Mouse (Mus musculus): ENCODE results near the gene Plxdc1.

Plxdc1 gene

DNA sequence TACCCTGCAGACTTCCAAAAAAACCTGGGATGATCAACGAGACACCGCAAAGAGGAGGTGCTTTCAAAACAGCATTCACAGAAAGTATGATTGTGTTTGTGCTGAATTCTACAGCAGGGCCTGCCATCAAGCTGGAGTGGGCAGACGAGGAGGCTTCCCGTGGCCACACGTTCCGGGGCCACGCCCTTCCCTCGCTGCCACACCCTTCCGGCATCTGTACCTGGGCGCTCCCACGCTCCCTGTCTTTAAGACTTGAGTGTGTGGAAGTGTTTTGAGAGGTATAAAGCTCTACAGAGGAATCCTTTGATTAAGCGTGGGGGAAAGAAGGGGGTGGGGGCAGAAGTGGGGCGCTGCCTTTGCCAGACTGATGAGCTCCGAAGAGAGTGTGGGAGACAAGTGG lies 73.1 kb downstream of the Plxdc1 start:
- no peak for DNase-seq (ENCODE audit: low spot score)

DNA sequence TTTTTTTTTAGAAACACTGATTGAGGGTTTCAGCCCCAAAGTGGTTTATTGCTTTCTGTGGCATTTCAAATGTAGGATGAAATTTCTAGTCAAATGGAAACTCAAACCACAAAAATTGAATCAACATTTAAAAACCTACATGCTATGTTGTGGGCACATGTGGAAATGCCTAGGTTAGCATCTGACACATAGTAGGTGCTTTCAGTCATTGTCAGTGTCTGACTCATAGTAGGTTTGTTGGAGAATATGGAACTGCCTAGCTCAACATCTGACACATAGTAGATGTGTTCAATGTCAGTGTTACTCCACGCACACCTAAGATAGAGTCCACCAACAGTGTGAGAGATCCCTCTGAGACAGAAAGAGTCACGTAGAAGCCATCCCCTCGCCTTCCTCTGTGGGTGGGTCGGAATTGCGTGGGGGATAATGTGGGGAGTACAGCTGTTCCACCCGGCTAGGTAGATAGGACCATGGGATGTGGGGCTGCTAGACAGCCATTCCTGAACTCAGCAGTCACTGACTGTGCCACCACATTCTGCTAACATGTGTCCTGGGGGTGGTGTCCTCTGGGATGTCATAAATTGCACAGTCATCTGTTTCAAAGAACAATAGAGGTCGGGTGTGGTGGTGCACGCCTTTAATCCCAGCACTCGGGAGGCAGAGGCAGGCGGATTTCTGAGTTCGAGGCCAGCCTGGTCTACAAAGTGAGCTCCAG lies 77.5 kb downstream of the Plxdc1 start:
- DNase-seq (ENCODE audit: low spot score), result no peak

DNA sequence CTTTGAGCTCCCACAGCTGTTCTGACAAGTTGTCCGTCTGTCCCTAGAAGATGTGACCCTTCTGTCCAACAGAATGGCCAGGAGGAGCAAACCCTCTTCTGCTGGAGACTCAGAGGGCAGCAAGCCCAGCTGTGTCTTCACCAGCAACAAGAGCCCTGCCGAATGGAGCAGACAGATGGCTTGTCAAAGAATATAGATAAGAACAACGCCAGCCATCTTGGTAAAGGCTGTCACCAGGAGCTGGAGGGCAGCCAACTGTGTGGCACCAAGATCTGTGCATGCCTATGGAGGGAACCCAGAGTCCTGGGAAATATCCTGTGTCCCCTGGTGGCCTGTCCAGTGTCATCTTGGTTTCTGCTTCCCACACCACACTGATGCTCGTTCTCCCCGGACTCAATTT lies 78.3 kb downstream of the Plxdc1 start:
- DNase-seq (ENCODE audit: low spot score), result no peak

DNA sequence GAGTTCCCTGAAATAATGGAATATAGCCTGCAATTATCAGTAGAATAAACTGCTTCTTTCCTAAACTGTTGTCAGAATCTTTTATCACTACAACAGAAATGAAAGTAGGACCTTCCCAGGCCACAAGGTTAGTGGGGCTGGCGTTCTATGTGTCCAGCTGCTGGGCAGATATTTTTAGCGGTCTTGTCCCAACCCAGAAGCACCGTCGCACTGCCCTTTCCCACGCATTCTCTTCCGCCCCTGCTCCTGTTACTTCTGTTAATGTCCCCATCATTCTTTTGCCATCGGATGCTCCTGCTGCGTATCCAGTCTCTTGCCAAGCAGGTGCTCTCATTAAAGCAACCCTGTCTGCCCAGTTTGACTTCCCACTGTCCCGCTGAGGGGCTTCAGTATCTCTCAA lies 79.3 kb downstream of the Plxdc1 start:
- no peak for DNase-seq (ENCODE audit: low spot score)

DNA sequence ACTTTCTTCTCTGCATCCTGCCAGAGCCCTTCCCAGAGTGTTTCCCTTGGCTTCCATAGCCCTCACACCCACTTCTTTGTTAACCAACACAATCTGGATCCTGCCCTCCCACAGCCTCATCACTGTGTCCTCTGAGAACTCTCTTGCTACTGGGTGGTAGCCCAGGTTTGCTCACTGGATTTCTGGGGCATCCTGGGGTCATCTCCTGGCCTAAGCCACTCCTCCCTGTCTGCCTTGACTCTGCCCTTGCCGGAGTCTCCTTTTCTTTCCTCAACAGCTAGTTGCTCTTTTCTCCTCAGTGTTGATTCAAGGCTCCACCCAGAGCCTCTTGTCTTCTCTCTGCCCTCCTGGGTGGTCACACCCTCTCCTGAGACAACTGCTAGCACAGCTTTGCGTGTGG lies 80.3 kb downstream of the Plxdc1 start:
- DNase-seq (ENCODE audit: low spot score), result no peak

DNA sequence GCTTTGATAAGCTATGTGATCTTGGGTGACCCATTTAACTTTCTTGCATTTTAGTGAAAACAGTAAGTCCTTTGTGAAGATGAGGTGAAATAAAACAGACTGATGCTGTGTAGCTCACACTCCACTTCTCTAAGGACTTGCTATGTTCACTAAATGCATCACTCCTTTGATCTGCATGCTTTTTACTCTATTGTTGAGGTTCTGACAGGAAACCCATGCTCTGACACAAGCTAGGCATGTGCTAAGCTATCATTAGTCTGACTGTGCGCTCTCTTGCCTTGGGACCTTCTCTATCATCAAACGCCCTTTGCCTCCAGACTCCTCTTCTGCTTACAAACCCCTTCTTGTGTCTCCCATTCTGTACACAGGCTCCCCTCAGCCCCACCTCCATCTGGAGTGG lies 80.7 kb downstream of the Plxdc1 start:
- DNase-seq (ENCODE audit: low spot score), result no peak

DNA sequence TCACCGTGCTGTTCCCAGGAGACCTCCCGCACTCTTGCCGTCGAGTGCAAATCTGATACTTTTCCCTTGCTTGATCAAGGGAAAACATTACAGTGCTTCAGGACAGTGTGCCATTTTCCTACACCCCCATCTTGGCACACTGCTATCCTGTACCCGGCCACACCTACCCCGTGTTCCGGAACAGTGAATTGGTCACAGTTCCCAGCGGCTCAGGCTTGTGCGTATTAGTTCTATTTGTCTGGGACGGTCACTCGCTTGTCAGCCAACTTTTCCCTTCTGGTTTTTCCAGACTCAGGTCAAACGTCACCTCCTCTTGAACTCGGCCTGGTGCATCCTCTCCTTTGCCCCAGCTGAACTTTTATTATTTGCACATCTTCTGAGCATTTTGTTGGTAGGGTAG lies 81.4 kb downstream of the Plxdc1 start:
- no peak for DNase-seq (ENCODE audit: low spot score)

DNA sequence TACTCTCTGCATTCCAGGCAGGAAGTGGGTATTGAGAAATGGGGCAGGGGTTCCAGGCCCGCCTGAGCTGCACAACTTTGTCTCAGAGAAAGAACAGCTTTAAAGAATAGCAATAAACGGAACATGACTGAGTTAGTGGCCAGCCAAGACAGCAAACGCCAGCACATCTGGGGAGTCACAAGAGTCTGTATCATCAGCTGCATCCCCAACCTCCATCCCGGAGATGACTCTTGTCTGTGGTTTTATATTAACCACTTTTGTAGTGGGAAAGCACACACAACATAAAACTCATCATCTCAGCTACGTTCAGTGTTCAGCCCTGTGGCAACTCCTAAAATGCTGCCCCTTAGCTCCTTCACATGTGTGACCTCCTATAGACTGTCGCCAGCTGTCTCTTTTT lies 84.4 kb downstream of the Plxdc1 start:
- no peak for DNase-seq (ENCODE audit: low spot score)

DNA sequence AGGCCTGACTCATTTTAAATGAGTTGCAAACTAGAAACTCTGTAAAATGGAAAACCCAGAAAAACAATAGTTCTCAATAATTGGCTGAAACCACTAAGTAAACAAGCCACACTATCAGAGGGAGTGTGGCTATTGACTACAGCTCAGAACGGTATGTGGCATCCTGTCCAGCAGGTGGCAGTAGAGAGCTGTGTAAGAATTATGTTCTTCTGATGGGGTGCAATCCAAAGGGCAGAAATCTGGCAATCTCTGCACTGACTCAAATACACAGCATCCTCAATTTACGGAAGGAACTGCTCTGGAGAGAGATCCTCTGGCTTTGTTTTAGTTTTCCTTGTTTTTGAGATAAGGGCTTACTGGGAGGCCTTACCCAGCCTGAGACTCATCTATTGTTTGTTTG lies 86.4 kb downstream of the Plxdc1 start:
- peak; percentile 93 for DNase-seq (ENCODE audit: low spot score)

DNA sequence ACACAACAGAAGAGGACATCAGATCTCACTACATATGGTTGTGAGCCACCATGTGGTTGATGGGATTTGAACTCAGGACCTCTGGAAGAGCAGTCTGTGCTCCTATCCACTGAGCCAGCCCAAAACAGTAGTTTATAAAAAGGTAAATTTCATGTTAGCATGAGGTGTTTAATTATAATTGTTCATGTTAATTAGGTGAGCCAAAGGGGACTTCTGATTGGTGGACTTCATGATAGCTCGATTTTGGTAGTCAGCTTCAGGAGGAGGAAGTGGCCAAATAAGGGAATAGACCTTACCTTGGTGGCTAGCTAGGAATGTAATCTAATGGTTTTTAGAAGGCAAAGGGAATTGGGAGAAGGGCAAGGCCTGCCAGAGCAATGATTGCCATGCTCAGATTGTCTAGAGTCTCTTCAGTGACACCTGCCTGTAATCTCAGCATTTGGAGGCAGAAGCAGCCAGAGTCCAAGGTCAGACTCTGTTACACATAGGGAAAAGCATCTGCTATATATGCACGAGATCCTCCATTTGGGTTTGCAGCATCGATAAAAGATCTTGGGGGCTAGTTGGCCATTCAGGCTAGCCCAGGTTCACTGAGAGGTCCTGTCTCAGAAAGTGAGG lies 88.6 kb downstream of the Plxdc1 start:
- no peak for DNase-seq (ENCODE audit: low spot score)

DNA sequence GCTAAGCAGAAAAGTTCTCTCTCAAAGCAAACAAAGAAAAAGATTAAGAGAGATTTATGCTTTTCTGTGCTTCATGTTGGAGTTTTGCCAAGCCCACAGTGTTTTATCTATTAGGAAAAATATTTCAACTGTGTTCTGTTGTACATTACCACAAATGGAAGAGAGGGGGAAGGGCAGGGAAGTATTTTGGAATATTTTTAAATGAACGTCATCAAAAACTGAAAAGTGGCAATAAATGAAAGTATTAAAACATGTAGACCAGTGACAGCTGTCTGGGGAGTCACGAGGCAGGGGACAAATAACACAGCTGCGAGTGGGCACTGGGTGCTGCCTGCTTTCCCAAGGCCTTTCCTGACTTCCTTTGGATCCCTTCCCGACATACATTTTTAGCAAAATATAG lies 89.6 kb downstream of the Plxdc1 start:
- no peak for DNase-seq (ENCODE audit: low spot score)

DNA sequence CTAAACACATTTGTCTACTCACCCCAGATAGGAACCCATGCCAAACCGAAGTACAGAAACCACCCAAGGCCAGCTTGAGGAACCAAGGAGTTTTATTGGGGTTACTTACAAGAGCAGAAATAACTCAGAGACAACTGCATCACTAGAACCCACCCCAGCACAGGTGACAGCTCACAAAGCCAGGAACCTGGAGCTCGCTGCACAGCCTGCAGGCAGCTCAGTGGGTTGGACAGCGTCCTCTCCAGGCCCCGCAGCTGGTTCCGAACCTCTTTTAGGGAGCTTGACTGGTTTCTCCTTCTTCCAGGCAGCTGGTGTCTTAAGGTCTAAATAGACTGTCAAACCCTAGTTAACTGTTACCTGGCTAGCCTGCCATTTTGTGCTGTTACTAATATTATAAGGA lies 94.4 kb downstream of the Plxdc1 start:
- no peak for DNase-seq (ENCODE audit: low spot score)

DNA sequence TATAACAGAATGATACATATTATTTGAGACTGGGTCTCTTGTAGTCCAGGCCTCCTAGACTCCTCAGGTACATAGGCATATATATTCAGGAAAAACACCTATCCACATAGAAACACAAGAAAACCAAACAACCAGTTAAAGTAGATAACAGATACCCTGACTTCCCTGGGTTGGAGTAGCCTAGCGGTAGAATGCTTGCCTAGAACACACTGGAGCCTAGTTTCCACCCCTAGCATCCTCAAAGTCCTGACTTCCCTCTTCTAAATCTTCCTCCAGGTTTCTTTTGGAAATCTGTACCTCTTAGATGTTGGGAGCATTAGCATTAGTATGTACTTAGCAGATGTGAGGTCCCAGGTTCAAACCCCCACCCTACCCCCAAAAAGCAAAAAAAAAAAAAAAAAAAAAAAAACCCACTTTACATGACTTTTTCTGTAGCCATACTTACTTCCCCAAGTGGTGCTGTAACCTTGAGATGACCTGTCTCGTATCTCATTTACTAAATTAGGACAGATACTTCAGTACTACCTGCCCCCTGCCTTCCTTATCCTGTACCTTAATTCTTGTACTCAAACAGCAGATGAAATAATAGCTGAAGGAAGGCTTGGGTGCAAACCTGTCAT lies 100.8 kb downstream of the Plxdc1 start:
- no peak for DNase-seq (ENCODE audit: low spot score)

DNA sequence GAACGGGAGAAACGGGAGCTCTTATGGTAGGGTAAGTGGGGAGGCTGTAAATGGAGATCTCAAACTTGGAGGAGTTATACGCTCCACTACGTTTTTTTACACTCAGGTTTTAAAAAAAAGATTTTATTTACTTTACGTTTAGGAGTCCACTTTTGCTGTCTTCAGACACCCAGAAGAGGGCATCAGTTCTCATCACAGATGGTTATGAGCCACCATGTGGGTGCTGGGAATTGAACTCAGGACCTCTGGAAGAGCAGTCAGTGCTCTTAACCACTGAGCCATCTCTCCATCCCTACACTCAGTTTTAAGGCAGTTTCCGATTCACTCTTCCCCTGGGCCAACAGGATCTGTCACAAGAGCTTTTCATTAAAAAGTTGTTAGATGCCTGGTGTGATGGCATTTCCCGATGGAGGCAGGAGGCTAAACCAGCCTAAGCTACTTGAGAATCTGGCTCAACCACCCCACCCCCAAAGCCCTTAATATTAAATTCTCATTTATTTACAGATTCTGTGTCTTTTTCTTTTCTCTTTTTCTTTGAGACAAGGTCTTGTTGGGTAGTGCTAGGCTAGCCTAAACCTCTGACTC lies 101.6 kb downstream of the Plxdc1 start:
- no peak for DNase-seq (ENCODE audit: low spot score)

DNA sequence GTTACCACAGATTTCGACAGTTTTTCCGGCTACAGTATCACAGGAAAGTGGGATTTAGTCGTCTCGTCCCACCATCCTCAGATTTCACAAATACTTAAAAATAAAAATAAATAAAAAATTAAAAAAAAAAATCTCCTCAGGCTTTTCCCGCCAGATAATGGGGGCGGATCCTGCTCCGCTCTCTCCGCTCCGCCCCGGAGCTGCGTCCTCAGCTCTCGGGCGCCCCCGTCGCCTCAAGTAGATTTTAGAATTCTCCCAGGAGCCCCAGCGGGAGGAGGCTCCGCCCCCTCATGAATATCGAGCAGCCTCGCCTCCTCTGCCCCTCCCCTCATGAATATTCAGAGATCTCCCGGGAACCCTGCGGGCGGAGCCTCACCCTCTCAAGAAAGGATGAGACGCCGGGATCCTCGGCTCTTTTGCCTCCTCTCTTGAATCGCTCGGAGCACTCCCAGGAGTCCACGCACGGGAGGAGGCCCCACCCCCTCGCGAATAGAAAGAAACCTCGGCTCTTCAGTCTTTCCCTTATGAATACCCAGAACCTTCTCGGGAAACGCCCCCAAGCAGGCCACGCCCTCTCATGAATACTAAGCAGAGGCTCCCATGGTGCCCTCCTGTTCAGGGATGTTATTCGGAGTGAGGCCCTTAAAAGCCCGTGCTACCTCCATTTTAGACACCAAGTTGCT lies 102.2 kb downstream of the Plxdc1 start, which contains the start of gene Fbxo47:
TSS of gene Fbxo47 (minus strand) at position 237 of the 683 bp plus-strand sequence.
- peak; percentile 96 for DNase-seq (ENCODE audit: low spot score)

DNA sequence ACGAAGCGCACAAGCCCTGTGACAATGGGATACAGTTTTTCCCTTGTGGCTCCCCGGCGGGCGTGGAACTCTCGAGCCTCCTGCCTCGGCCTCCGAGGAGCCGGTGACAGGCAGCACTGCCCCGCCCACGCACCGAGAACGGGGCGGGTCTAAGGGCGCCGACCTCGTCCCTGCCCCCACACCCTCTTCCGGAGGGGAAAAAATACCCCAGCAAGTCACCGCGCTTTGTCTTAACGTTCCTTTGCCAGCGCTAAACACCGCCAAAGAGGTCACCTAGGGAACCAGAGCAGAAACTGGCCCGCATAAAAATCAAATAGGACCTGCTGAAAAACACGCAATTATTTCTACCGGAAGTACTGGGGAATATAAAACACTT lies 102.7 kb downstream of the Plxdc1 start:
- DNase-seq (ENCODE audit: low spot score), result peak; percentile 81

DNA sequence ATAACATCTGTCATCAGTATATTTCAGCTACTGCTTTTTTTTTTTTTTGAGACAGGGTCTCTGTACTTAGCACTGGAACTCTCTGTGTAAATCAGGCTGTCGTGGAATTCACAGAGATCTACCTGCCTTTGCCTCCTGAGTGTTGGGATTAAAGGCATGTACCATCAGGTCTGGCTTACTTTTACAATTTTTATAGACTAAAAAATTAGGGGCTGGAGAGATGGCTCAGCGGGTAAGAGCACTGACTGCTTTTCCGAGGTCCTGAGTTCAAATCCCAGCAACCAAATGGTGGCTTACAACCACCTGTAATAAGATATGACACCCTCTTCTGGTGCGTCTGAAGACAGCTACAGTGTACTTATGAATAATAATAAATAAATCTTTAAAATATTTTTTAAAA lies 105.9 kb downstream of the Plxdc1 start:
- no peak for DNase-seq (ENCODE audit: low spot score)

DNA sequence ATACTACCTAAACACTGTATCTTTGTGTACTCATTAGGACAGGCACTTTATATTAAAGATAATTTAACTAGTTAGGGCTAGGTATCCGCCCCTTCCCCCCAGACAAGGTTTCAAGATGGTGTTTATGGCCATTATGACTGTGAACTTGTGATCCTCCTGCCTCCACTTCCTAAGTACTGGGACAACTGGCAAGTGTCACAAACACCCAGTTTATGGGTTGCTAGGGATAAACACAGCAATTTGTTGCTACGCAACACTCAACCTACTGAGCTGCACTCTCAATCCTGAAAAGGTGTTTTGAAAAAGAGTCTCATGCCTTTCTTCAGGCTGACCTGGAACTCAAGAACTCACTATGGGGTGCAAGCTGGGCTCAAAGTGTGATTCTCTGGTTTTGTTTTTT lies 108.9 kb downstream of the Plxdc1 start:
- peak; percentile 9 for DNase-seq (ENCODE audit: low spot score)

DNA sequence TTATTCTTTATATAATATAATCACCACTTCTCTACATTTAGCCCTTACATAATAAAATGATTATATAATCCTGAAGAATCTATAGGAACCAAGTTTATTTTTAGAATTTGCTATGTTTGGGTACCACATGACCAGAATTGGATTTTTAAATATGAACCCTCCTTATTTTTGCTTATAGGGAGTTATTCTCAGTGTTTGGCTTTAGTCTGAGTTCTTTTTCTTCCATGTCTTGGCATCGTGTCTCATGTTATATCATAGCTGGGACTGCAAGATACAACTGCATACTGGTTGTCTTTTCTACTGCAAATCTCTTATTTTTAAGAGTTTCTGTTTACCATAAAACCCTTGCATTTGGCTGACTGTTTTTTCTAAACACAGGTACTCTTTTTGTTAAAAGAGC lies 111.8 kb downstream of the Plxdc1 start:
- DNase-seq (ENCODE audit: low spot score), result no peak

All from embryo, embryonic 10 days (tissue).